Mouse (Mus musculus) hindbrain, postnatal 0 days (tissue): ENCODE data around the gene Hacd2. TPM values are rescaled to one million over a fixed set of nuclear protein-coding genes. Genes with fewer than 3 reads are reported as not detected.

Experiments used
- ATAC-seq: fragments of 200-750 bp; cut with Nextera tagmentation; 2 replicates; pipeline ENCODE4 v1.8.0; 2017; ENCODE audit warnings: mild to moderate bottlenecking, moderate TSS enrichment, moderate library complexity
- DNase-seq: peaks from one replicate; pipeline ENCODE4 v3.0.0-alpha.2; 2015; ENCODE audit warnings: low spot score
- H3K27ac ChIP-seq: fragments of 300-500 bp; sonication (generic); 2 replicates; pipeline ENCODE4 v1.5.1; 2014; ENCODE audit warnings: mild to moderate bottlenecking
- H3K27me3 ChIP-seq: fragments of 300-500 bp; sonication (generic); 2 replicates; pipeline ENCODE4 v1.6.1; 2014; ENCODE audit warnings: low read length, mixed read lengths; ENCODE audit not compliant: insufficient read depth
- H3K36me3 ChIP-seq: fragments of 300-500 bp; sonication (generic); 2 replicates; pipeline ENCODE4 v1.6.1; 2014; ENCODE audit warnings: low read length, mixed read lengths; ENCODE audit not compliant: insufficient read depth
- H3K4me1 ChIP-seq: fragments of 300-500 bp; sonication (generic); 2 replicates; pipeline ENCODE4 v1.6.1; 2014; ENCODE audit warnings: antibody characterized with exemption, low read length, mixed read lengths; ENCODE audit not compliant: insufficient read depth
- H3K4me2 ChIP-seq: fragments of 300-500 bp; sonication (generic); 2 replicates; pipeline ENCODE4 v1.6.1; 2014; ENCODE audit warnings: low read depth, mild to moderate bottlenecking, low read length, moderate library complexity, mixed read lengths
- H3K4me3 ChIP-seq: fragments of 300-500 bp; sonication (generic); 2 replicates; pipeline ENCODE4 v1.5.1; 2014; ENCODE audit warnings: low read length
- H3K9ac ChIP-seq: fragments of 300-500 bp; sonication (generic); replicated peaks from 2 replicates; pipeline ENCODE4 v1.6.1; 2014; ENCODE audit warnings: mild to moderate bottlenecking, low read length, moderate library complexity, mixed read lengths
- H3K9me3 ChIP-seq: fragments of 300-500 bp; sonication (generic); 2 replicates; pipeline ENCODE4 v1.6.1; 2016; ENCODE audit warnings: low read length, mixed read lengths
- CTCF ChIP-seq: IDR thresholded peaks from 2 replicates; pipeline ENCODE4 v1.5.1; 2016; ENCODE audit warnings: antibody characterized with exemption, control low read depth, low read depth
- WGBS: fragments of 180-500 bp; shearing (Covaris S2); extraction: QIAGEN DNeasy Blood & Tissue Kit; methylation state at CpG from one replicate; pipeline ENCODE4 v1.1.7; 2014; 5-methylcytosine and 5-hydroxymethylcytosine counted together
- polyA plus RNA-seq: library from polyadenylated mRNA; unstranded; fragments of >200 nt; fragmentation: Nextera tagmentation; extraction: Ambion mirVana; gene quantifications from 2 replicates; pipeline ENCODE4 v1.2.1, GENCODE M21; 2015
- total RNA-seq: library from RNA; depleted of rRNA; stranded (reverse); fragments of >200 nt; gene quantifications from 2 replicates; pipeline ENCODE4 v1.2.3, GENCODE M21; 2014

The Hacd2 gene
- total and polyA plus RNA-seq, 2 experiments from 2014 or later, result 11.7 to 60.0 TPM

DNA sequence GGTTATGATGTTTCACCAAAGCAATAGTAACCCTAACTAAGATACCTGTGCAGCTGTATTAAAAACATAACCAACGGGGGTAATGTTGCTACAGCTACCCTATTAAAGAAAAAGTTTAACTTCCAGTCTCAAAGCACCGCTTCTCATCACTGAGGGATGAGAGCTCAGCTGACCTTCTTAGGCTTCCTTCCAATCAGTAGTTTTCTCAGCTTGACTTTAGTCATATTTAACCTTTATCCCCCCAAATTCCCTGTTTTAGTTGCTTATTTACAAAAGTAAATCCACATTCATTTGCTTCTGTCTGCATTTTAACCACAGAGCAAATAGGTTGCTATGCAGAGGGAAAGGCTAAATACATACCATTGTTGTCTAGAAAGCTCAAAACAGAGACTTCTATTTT is 17.5 kb upstream of the Hacd2 start:
- TF ChIP-seq CTCF, result no peak
- Histone ChIP-seq H3K9me3 (no peaks in the 10 kb centered on the region), H3K4me3 (no peak overlapping the region), H3K4me2 (no peak overlapping the region), H3K27ac (no peak overlapping the region), H3K9ac (no peak overlapping the region), H3K36me3 (no peaks in the 10 kb centered on the region), H3K4me1 (0 out of 2 replicates have a peak, but pooled peaks cover 5% of the 10 kb centered on the region), H3K27me3 (no peaks in the 10 kb centered on the region)
- DNase-seq (no peak), ATAC-seq (no peak)
- WGBS, result 87% methylated on average over 2 of the region's 2 CpGs

GRCm38 (mm10) chr16:35006251-35006650 is 16.0 kb upstream of the Hacd2 start:
- Histone ChIP-seq H3K4me3 (no peak overlapping the region), H3K4me2 (no peak overlapping the region), H3K9ac (no peak overlapping the region), H3K27ac (no peak overlapping the region), H3K36me3 (no peaks in the 10 kb centered on the region), H3K27me3 (no peaks in the 10 kb centered on the region), H3K4me1 (0 out of 2 replicates have a peak, but pooled peaks cover 1% of the 10 kb centered on the region), H3K9me3 (no peaks in the 10 kb centered on the region)
- WGBS, result 88% methylated on average over 5 of the region's 5 CpGs
- ATAC-seq (no peak), DNase-seq (no peak)
- no peak for TF ChIP-seq CTCF

- Histone ChIP-seq H3K4me1 (no peaks in the 10 kb centered on the region), H3K9ac (no peak overlapping the region), H3K4me2 (no peak overlapping the region), H3K36me3 (no peaks in the 10 kb centered on the region), H3K27ac (no peak overlapping the region), H3K27me3 (no peaks in the 10 kb centered on the region), H3K4me3 (no peak overlapping the region), H3K9me3 (no peaks in the 10 kb centered on the region)
- no peak for TF ChIP-seq CTCF
- DNase-seq (no peak), ATAC-seq (no peak)
- 45% methylated on average over 1 of the region's 1 CpGs for WGBS
Measured at GRCm38 (mm10) chr16:35007361-35007760, 14.9 kb upstream of the Hacd2 start.

- Histone ChIP-seq H3K9me3 (no peaks in the 10 kb centered on the region), H3K4me1 (no peaks in the 10 kb centered on the region), H3K4me2 (no peak overlapping the region), H3K4me3 (no peak overlapping the region), H3K9ac (no peak overlapping the region), H3K27me3 (no peaks in the 10 kb centered on the region), H3K27ac (no peak overlapping the region), H3K36me3 (no peaks in the 10 kb centered on the region)
- ATAC-seq (no peak), DNase-seq (no peak)
- TF ChIP-seq CTCF, result no peak
Measured at GRCm38 (mm10) chr16:35008447-35008846, 13.8 kb upstream of the Hacd2 start.

- WGBS, result 91% methylated on average over 2 of the region's 2 CpGs
- TF ChIP-seq CTCF, result no peak
- no peak overlapping the region for H3K4me3 ChIP-seq
- no peak overlapping the region for H3K27ac ChIP-seq
- no peak for ATAC-seq
- H3K4me1 ChIP-seq, result no peaks in the 10 kb centered on the region
- H3K9ac ChIP-seq, result no peak overlapping the region
- H3K27me3 ChIP-seq, result no peaks in the 10 kb centered on the region
- H3K9me3 ChIP-seq, result peaks cover 3% of the 10 kb centered on the region; the same call in 1 of the 2 replicates
- no peak for DNase-seq
- H3K4me2 ChIP-seq, result no peak overlapping the region
- no peaks in the 10 kb centered on the region for H3K36me3 ChIP-seq
Measured at GRCm38 (mm10) chr16:35013501-35013900, 8.7 kb upstream of the Hacd2 start.

DNA sequence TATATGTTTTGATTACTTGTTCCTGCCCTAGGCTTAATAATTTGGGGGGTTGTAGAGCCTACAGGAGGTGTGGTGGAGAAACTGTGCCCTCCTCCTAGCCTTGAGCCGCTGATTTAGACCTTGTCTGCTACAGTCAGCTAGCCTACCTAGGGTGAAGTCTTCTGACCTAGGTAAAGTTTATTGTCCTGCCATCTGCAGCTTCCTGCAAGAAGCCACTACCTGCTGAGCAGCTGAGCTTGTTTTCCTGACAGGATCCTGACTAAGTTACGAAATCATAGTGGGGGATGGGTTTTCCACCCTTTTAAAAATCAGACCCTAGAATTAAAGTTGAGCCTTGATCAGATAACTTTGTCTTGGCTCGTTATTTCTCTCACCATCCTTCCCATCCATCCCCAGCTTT is 5.7 kb upstream of the Hacd2 start:
- no peak overlapping the region for H3K27ac ChIP-seq
- no peaks in the 10 kb centered on the region for H3K36me3 ChIP-seq
- DNase-seq, result no peak
- H3K9ac ChIP-seq, result no peak overlapping the region
- H3K9me3 ChIP-seq, result peaks cover 3% of the 10 kb centered on the region; the same call in 1 of the 2 replicates
- 64% methylated on average over 3 of the region's 3 CpGs for WGBS
- peaks cover 10% of the 10 kb centered on the region; the same call in 1 of the 2 replicates for H3K27me3 ChIP-seq
- no peak for TF ChIP-seq CTCF
- no peak overlapping the region for H3K4me3 ChIP-seq
- H3K4me2 ChIP-seq, result no peak overlapping the region
- ATAC-seq, result no peak
- no peaks in the 10 kb centered on the region for H3K4me1 ChIP-seq

DNA sequence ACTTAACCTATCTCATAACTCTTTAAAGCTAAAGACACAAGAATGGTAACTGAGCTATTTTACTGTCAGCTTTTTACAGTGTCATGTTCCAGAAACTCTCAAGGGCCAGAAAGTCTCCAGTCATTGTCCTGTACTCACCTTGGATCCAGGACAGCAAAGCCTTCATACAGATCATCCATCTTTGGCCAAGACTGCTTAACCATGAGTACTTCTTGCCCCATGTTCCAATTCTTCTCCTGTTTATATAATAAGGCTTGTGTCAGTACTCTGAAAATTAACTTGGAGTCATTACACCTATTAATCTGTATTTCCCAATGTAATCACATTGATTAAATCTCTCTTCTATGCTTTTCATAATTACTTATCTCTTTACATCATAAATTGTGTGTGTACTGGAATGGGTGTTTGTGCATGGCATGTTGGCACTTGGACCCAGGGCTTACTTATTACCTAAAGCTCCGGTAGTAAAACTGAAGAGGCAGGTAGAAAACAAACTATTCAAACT is 3.7 kb upstream of the Hacd2 start:
- H3K27me3 ChIP-seq, result peaks cover 10% of the 10 kb centered on the region; the same call in 1 of the 2 replicates
- no peak for DNase-seq
- no peak for ATAC-seq
- H3K9ac ChIP-seq, result no peak overlapping the region
- H3K4me3 ChIP-seq, result no peak overlapping the region
- no peak for TF ChIP-seq CTCF
- H3K27ac ChIP-seq, result no peak overlapping the region
- H3K36me3 ChIP-seq, result no peaks in the 10 kb centered on the region
- peaks cover 3% of the 10 kb centered on the region; the same call in 1 of the 2 replicates for H3K9me3 ChIP-seq
- no peaks in the 10 kb centered on the region for H3K4me1 ChIP-seq
- 94% methylated on average over 1 of the region's 1 CpGs for whole genome bisulfite sequencing
- no peak overlapping the region for H3K4me2 ChIP-seq
